Mouse (Mus musculus) left cerebral cortex, postnatal 14 days (tissue): ENCODE measurements around the gene Nr6a1. TPM values are rescaled to one million over a fixed set of nuclear protein-coding genes. Genes with fewer than 3 reads are reported as not detected.

Experiments used
- DNase-seq, 2 experiments: peaks; one replicate each; pipeline ENCODE4 v3.0.0; 2021 to 2022; ENCODE audit warnings: low spot score in 2 of 2, mixed read lengths in 1 of 2
- intact Hi-C: fragments of 180-260 bp; cut with DNase I; formaldehyde crosslinking; loops from one replicate; pipeline ENCODE4 v1.15.1; 2025
- long read RNA-seq, 2 experiments: library from polyadenylated mRNA; stranded (forward); transcript quantifications; one replicate each; pipeline ENCODE4 v2.0.0; 2021
- total RNA-seq, 2 experiments: library from RNA; stranded (reverse); gene quantifications; 2 replicates each; pipeline ENCODE4 v1.2.3; 2021

Nr6a1 gene
- total RNA-seq: 1 to 10 TPM; 4.7 to 6.2 TPM
- long read RNA-seq, experiment 1, partial matches to known transcripts: 0 of 1 reads
- long read RNA-seq, experiment 1, other reads (novel, unspliced or antisense): 1 of 1 reads
- long read RNA-seq, experiment 2, partial matches to known transcripts: 0 of 2 reads
- long read RNA-seq, experiment 2, other reads (novel, unspliced or antisense): 2 of 2 reads

DNA sequence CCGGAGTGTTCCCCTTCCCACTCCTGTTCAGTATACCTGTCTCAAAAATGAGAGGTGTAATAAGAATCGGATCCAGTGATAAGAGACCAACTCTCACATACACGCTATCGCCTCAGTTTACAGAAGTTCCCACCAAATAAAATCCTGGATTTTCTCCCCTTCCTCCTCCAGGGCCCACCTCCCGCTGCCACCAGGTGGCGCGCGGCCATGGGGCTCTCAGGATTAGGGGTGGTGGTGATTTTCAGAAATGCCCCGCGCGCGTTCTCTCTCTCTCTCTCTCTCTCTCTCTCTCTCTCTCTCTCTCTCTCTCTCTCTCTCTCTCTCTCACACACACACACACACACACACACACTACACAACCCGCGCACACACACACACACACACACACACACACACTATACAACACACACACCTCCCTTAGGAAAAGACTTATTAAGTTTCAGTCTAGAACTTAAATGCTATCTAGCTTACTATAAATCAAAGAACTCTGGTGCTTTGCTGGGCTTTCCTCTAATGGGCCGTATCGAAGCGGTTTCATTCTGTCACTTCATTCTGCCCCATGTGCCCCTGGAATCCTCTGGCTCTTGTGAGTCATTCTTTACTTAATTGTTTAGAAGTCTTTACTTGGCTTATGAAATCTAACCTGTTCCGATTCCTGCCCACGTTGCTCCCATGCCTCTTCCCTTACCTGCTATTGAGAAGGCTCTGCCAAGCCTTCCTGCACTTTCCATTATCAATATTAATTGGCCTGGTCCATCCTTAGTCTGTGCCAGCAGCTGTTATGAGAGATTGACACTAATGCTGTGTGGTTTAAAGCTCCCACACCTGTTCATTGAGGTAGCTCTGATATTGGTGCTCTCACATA is at the start of gene Nr6a1:
Gene Nr6a1 (minus strand): TSS at position 574 of the 865 bp plus-strand sequence.
- intact Hi-C loops: no loop called here
- DNase-seq: peak; percentile 58 to 68

DNA sequence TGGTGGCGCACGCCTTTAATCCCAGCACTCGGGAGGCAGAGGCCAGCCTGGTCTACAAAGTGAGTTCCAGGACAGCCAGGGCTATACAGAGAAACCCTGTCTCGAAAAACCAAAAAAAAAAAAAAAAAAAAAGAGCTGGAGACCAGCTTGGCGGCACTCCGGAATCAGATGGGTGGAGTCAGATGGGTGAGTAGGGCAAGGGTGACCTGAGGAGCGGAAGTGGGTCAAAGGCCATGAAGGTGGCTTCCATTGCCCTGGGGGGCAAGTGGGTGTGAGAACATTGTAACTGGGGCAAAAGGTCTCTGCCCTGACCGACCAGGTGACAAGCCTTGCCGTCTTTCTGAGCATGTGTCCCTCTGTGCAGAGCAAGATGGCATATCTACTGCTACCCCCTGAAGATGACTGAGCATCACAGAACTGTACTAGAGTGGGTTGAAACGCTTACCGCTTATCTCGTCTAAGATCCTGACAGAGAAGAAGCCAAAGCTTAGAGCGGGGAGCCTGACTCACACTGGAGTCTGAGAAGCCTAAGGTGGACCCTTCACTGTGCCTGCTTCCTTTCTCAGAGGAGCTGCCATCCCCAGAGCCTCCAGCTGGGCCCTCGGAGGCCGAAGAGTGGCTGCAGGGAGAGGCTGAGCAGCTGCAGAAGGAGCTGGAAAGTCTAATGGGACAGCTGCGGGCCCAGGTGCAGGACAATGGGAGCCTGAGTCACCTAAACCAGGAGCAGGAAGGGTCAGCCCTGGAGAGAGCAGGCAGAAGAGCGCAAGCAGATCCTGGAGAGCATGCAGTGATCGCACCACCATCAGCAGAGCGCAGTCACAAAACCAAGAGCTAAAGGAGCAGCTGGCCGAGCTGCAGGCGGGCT is 48.7 kb upstream of the Nr6a1 start:
- intact Hi-C loops: no loop called here

DNA sequence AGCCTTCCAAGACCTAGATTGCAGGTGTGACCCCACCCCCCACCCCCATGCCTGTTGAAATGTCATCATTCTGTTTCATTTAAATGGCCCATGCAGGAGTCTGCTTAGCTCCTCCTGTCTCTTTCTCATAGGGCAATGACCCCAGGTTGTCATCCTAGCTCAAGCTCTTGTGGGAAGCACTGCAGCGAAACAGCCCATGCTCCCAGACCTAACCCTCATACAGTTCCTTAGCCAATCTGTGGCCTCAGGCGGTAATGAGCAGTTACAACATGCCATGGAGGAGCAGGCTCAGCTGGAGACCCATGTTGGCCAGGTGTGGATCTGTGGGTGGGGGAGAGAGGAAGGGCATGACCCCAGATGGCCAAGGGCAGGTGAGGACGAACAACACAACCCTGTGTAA is 47.7 kb upstream of the Nr6a1 start:
- intact Hi-C loops: no loop called here
- DNase-seq: no peak

More for the DNA sequence above, 48.7 kb upstream of the Nr6a1 start:
- no peak for DNase-seq

DNA sequence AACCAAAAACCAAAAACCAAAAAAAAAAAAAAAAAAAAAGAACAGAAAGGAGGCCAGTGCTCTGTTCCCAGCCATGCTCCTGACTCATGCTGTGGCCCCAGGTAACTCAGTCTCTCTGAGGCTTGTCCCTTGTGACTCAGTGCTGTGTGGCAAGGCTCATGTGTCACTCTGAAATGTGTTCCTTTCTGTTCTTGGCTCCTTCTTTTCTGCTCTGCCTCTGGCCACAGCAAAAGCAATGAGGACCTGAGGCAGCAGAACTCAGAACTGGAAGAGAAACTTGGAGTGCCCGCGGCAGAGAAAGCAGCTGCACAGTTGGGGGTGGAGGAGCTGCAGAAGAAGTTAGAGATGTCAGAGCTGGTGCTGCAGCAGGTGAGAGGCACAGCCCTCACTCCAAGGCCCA is 46.7 kb upstream of the Nr6a1 start:
- no peak for DNase-seq
- intact Hi-C loops: no loop called here

DNA sequence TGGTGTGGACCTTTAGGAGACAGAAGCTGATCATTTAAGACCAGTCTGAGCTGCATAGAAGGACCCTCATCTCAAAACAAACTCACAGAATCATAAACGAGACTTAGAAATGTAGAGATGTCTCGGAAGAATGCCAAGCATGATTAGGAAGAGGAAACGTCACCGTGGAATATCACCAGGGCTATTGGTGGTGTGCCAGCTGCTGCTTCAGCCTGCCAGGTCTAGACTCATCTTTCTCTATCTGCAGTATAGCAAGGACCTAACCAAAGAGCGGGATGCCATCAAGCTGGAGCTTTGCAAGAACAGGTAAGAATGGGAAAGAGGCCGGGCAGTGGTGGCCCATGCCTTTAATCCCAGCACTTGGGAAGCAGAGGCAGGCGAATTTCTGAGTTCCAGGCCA is 46.2 kb upstream of the Nr6a1 start:
- intact Hi-C loops: no loop called here
- peak in 1 of 2 experiments; percentile 17 for DNase-seq

GRCm38 (mm10) chr2:38973223-38973622 is 45.7 kb upstream of the Nr6a1 start:
- intact Hi-C loops: no loop called here
- no peak for DNase-seq

- no peak for DNase-seq
- intact Hi-C loops: no loop called here
These were observed 42.6 kb upstream of the Nr6a1 start for GRCm38 (mm10) chr2:38970057-38970456.

DNA sequence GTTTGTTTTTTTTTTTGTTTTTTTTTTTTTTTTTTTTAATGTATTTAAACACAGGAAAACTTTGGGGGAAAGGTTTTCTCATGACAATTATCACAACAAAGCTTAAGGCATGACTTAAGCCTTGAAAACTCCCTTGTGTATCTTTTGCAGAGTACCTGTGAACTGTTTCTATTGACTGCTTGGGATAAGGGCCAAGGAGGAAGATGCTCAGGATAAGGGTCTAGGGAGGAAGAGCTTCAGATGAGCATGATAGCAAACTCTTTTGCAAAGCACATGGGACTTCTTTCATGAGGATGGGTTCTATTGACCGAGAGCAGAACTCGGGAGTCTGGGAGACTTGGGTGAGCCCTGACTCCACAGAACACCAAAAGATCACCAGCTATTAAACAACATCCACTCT is 42.2 kb upstream of the Nr6a1 start:
- DNase-seq: no peak
- intact Hi-C loops: no loop called here

DNA sequence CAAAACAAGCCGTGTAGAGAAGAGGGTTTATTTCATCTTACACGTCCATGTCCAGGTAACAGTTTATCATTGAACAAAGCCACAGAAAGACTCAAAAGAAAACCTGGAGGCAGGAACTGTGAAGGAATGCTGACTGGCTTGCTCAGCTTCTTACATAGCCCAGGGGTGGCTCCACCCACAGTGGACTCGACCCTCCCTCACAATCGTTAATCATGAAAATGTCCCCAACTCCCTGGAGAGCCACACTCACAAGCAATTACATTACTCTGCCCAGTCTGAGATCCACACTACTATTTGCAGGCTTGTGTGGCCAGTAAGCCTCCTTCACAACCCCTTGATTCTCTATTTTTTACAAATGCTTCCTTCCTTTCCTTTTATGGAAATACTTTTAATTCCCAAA is 36.7 kb upstream of the Nr6a1 start:
- no peak for DNase-seq
- intact Hi-C loops: no loop called here

- intact Hi-C loops: no loop called here
These were observed 30.3 kb upstream of the Nr6a1 start for GRCm38 (mm10) chr2:38957671-38958223.

DNA sequence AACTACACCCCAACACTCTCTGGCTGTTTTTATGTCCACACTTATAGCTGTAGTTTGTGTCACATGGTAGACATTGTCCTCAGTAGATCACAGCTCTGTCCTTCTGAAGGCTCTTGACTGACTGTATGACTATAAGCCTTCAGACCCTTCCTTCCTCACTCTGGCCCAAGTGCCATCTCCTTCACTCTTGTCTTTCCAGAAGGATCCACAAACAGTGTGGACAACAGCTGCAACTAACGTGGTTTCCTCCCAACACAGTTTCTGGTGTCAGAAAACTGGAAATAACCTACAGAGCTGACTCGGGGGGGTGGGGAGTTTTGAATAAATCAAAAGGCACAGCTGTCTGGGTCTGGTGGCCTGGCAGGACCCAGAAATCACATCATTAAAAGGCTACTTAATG is 28.6 kb upstream of the Nr6a1 start:
- no peak for DNase-seq
- intact Hi-C loops: no loop called here

More at GRCm38 (mm10) chr2:38957671-38958223, 30.3 kb upstream of the Nr6a1 start:
- no peak for DNase-seq

- DNase-seq: peak; percentile 58 to 70
- intact Hi-C loops: no loop called here
These were observed 25.8 kb upstream of the Nr6a1 start for GRCm38 (mm10) chr2:38953152-38953883.

DNA sequence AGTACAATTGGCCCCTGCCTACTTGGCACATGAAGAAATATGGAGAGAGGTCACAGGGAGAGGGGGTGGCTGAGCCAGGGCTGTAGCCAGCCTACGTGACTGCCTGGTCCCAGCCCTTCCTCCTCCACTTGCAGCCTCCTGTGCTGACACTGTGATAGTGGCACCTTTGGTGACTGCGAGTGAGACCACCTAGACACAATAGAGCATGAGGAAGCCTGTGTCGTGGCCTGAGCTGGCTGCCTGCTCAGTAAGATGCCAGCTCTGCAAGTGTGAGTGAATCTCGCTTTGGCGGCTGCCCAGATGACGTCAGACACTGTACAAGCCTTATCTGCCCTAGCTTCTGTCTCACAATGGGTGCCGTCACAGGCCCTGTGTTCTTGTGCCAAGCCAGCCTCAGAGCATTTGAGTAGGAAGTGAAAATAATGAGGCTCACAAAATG is 22.8 kb upstream of the Nr6a1 start:
- intact Hi-C loops: no loop called here

GRCm38 (mm10) chr2:38947566-38947965 is 20.1 kb upstream of the Nr6a1 start:
- intact Hi-C loops: no loop called here
- no peak for DNase-seq

More for the DNA sequence above, 22.8 kb upstream of the Nr6a1 start:
- DNase-seq: peak; percentile 83 to 94

DNA sequence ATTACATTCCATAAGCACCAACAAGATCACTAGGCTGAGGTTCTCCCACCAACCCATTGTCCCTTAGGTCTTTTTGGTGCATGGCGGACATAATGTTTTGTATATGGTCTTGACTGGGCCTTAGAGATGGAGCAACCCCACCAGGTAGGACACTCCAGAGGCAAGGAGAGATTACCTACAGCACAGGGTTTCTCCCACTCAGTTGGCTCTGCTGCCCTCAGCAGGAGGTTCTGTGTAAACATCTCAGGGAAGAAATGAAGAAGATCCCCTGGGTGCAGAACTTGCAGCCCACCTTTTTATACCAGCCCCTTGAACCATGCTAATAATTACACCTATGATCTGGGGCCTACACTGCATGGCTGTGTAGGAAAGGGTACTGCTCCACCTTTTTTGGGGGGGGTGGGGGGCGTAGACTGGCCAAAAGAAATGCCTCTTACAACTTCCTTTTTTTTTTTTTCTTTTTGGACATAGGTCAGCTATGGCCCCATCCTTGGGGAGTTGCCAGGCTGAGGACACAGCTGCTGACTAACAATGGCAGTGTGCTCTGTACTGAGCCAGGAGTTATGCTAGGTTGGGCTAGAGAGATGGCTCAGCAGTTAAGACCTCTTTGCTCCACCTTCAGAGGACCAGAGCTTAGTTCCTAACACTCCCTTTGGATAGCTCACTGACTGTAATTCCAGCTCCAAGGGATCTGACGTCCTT is 17.1 kb upstream of the Nr6a1 start:
- intact Hi-C loops: no loop called here
- no peak for DNase-seq

DNA sequence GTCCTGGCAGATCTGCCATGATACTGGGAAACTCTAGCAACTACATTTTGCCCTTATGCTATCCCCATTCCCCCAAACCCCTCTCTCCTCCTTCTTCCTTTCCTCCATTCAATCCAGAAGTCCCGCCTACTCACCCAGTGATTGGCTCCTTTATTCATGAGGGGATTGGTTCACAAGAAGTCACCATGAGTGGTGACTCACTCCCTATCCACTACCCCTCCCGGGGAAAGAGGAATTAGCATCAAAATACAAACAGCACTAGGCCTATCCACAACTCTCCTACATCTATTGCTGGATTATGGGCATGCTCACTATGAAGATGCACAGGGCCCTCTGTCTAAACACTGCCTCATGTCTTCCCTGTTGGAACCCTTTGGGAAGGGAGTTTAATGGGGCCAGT is 16.5 kb upstream of the Nr6a1 start:
- intact Hi-C loops: no loop called here
- DNase-seq: no peak

- DNase-seq: no peak
- intact Hi-C loops: no loop called here
These were observed 15.7 kb upstream of the Nr6a1 start for GRCm38 (mm10) chr2:38943161-38943560.

DNA sequence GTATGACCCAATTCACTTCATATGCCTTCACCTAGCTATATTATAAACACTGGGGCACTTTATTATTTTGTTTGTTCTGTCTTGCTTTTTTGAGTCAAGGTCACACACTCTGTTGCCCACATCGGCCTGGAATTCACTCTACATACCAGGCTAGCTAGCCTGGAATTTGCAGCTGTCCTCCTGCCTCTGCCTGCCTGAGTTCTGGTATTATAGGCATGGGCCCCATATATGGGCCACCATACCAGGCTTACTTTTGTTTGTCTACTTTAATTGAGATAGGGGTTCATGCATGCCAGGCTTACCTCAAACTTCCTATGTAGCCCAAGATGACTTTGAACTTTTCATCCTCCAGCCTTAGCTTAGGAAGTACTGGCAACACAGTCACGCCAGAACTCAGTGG is 14.4 kb upstream of the Nr6a1 start:
- intact Hi-C loops: no loop called here
- no peak for DNase-seq
